ENCODE assay signal across 10 mouse cellular contexts in genomic region chr14:30240916-30241515, GRCm38 (mm10).
"Had no signal": no experiment of that assay in that cellular context is flagged by ENCODE, and none has a peak within 500 bp of the region (broad histone marks: within the 10 kb centered on the region; RNA-seq: fewer than 3 reads in every experiment).

No protein-coding gene starts in this region.

- H3K4me3 ChIP-seq: intestine, embryonic 15.5 days; layer of hippocampus, adult 2 months; limb, embryonic 13.5 days; midbrain, embryonic 13.5 days had no signal

- ATAC-seq: intestine, embryonic 15.5 days; midbrain, embryonic 13.5 days had no signal

- H3K9me3 ChIP-seq: intestine, embryonic 15.5 days; limb, embryonic 13.5 days; midbrain, embryonic 13.5 days had no signal

- H3K9ac ChIP-seq: intestine, embryonic 15.5 days; limb, embryonic 13.5 days; midbrain, embryonic 13.5 days had no signal

- H3K4me1 ChIP-seq: intestine, embryonic 15.5 days; limb, embryonic 13.5 days; midbrain, embryonic 13.5 days had no signal

- H3K27ac ChIP-seq: intestine, embryonic 15.5 days; layer of hippocampus, adult 2 months; limb, embryonic 13.5 days; midbrain, embryonic 13.5 days; stomach, postnatal 0 days had no signal

- H3K27me3 ChIP-seq: intestine, embryonic 15.5 days; limb, embryonic 13.5 days; midbrain, embryonic 13.5 days had no signal

- H3K4me2 ChIP-seq: intestine, embryonic 15.5 days; limb, embryonic 13.5 days; midbrain, embryonic 13.5 days had no signal

- H3K36me3 ChIP-seq: intestine, embryonic 15.5 days; limb, embryonic 13.5 days; midbrain, embryonic 13.5 days had no signal

- DNase-seq: kidney, adult 18-20 months; kidney, postnatal 10 days; kidney, postnatal 4 days; thymus, adult 2 months; thymus, postnatal 25 days had no signal
